22 mouse cellular contexts compared by ENCODE assay signal in the genomic region with DNA sequence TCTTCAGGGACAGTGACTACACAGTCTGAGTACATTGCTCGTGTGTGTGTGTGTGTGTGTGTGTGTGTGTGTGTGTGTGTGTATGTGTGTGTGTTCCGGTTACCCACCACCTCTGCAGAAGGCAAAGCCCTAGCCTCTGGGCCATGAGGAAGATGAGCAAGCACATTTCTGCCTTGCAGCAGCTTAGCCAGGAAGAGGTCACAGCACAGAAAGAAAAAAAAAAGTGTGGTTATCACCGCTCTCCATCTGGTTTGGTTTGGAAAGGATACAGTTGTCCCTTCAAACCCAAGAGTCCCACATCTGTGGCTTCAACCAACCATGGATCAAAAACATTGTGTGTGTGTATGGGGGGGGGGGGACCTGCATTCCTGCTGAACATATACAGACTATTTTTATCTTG.
A peak's percentile ranks its signal among the peaks of the same experiment; 100 is the strongest.
DNase-seq lines count a peak whose midpoint lies in the region; ATAC-seq and TF ChIP-seq lines count a peak whose summit lies in the region.
"Had no signal": no experiment of that assay in that cellular context is flagged by ENCODE, and none has a peak within 500 bp of the region (broad histone marks: within the 10 kb centered on the region; RNA-seq: fewer than 3 reads in every experiment).

No protein-coding gene starts in this region.

- WGBS in liver, embryonic 13.5 days (ENCODE audit: insufficient replicate concordance) = 23% methylated on average over 3 of the region's 3 CpGs
- WGBS in liver, postnatal 0 days (ENCODE audit: insufficient replicate concordance) = 30% methylated on average over 3 of the region's 3 CpGs
- 85% methylated on average over 3 of the region's 3 CpGs for WGBS in kidney, adult 2 months

- H3K36me3 ChIP-seq in liver, embryonic 13.5 days = no peaks in the 10 kb centered on the region
- H3K36me3 ChIP-seq in liver, postnatal 0 days (replicated peaks; ENCODE audit: insufficient read depth, low read length) = no peaks in the 10 kb centered on the region
- no peaks in the 10 kb centered on the region for H3K36me3 ChIP-seq in G1E (replicated peaks)
- H3K36me3 ChIP-seq in kidney, adult 2 months (ENCODE audit: control insufficient read depth, insufficient read depth, low read length) = no peaks in the 10 kb centered on the region
- H3K36me3 ChIP-seq: embryonic facial prominence, embryonic 10.5 days; forebrain, embryonic 10.5 days; heart, embryonic 13.5 days; hindbrain, embryonic 12.5 days had no signal

- no peak for DNase-seq in liver, embryonic 13.5 days
- DNase-seq in liver, postnatal 0 days = no peak
- DNase-seq in G1E (ENCODE audit: low spot score) = no peak
- DNase-seq in kidney, adult 2 months = no peak
- DNase-seq in urinary bladder, adult 2 months (ENCODE audit: low spot score) = no peak
- DNase-seq: adrenal gland, postnatal 14 days; cerebellum, adult 18-20 months; cerebellum, adult 9-11 months; cerebellum, postnatal 36 days; gastrocnemius, postnatal 14 days; heart, postnatal 36 days had no signal

- TF ChIP-seq POLR2A in kidney, adult 2 months (IDR thresholded peaks at IDR 0.05; ENCODE audit: low read depth, low read length) = no peak

- no peak for TF ChIP-seq EP300 in liver, postnatal 0 days (IDR thresholded peaks at IDR 0.05; ENCODE audit: low read depth)

- no peak for TF ChIP-seq CTCF in liver, postnatal 0 days (IDR thresholded peaks at IDR 0.05; ENCODE audit: low read depth)
- TF ChIP-seq CTCF in G1E (IDR thresholded peaks at IDR 0.05; ENCODE audit: low read depth, low read length) = no peak
- no peak for TF ChIP-seq CTCF in kidney, adult 2 months (conservative IDR thresholded peaks at IDR 0.05; ENCODE audit: insufficient read depth, insufficient read length, low read depth, low read length)

- no peak overlapping the region for H3K4me3 ChIP-seq in liver, embryonic 13.5 days (replicated peaks)
- no peak overlapping the region for H3K4me3 ChIP-seq in liver, postnatal 0 days (ENCODE audit: low read depth, low read length)
- H3K4me3 ChIP-seq in G1E (ENCODE audit: low read depth, low read length) = no peak overlapping the region
- no peak overlapping the region for H3K4me3 ChIP-seq in kidney, adult 2 months (ENCODE audit: insufficient read depth, low read depth, low read length)
- H3K4me3 ChIP-seq: embryonic facial prominence, embryonic 10.5 days; forebrain, embryonic 10.5 days; heart, embryonic 13.5 days; hindbrain, embryonic 12.5 days had no signal

- no peak overlapping the region for H3K27ac ChIP-seq in liver, embryonic 13.5 days
- H3K27ac ChIP-seq in liver, postnatal 0 days (ENCODE audit: low read depth) = no peak overlapping the region
- H3K27ac ChIP-seq in kidney, adult 2 months (ENCODE audit: insufficient read depth, low read depth, low read length) = no peak overlapping the region
- H3K27ac ChIP-seq: embryonic facial prominence, embryonic 10.5 days; forebrain, embryonic 10.5 days; hindbrain, embryonic 12.5 days had no signal

- H3K9me3 ChIP-seq in liver, embryonic 13.5 days (replicated peaks) = no peaks in the 10 kb centered on the region
- no peaks in the 10 kb centered on the region for H3K9me3 ChIP-seq in liver, postnatal 0 days (ENCODE audit: low read length)
- H3K9me3 ChIP-seq in G1E (replicated peaks) = no peaks in the 10 kb centered on the region
- H3K9me3 ChIP-seq: embryonic facial prominence, embryonic 10.5 days; forebrain, embryonic 10.5 days; heart, embryonic 13.5 days; hindbrain, embryonic 12.5 days had no signal

- H3K4me2 ChIP-seq in liver, embryonic 13.5 days = no peak overlapping the region
- no peak overlapping the region for H3K4me2 ChIP-seq in liver, postnatal 0 days (ENCODE audit: low read depth, low read length)
- H3K4me2 ChIP-seq: heart, embryonic 13.5 days; hindbrain, embryonic 12.5 days had no signal

- 0 out of 2 replicates have a peak, but pooled peaks have one; percentile 12 for ATAC-seq in liver, embryonic 13.5 days (ENCODE audit: low read depth)
- ATAC-seq in liver, postnatal 0 days = no peak
- ATAC-seq in G1E (ENCODE audit: extremely low read depth, insufficient number of reproducible peaks, low FRiP score, poor library complexity, severe bottlenecking) = peak; percentile 60
- peak; percentile 83 for ATAC-seq in common myeloid progenitor, adult 5-6 weeks (replicated peaks; ENCODE audit: low read depth, poor library complexity, severe bottlenecking)
- peak; percentile 81 for ATAC-seq in megakaryocyte progenitor cell, adult 5-6 weeks (replicated peaks; ENCODE audit: poor library complexity)
- ATAC-seq: activated CD4-positive, CD25-positive, alpha-beta regulatory T cell, adult 4 months; forebrain, embryonic 14.5 days; hindbrain, embryonic 16.5 days; inflammation-experienced regulatory T-cells, adult 6 months; Patski had no signal

- peaks cover 22% of the 10 kb centered on the region for H3K4me1 ChIP-seq in liver, embryonic 13.5 days (replicated peaks)
- H3K4me1 ChIP-seq in liver, postnatal 0 days (ENCODE audit: insufficient read depth) = peaks cover 14% of the 10 kb centered on the region
- peaks cover 10% of the 10 kb centered on the region for H3K4me1 ChIP-seq in G1E (ENCODE audit: insufficient read depth, low read depth, low read length)
- H3K4me1 ChIP-seq in kidney, adult 2 months (ENCODE audit: control insufficient read depth, insufficient read depth, low read length) = no peaks in the 10 kb centered on the region

- no peak overlapping the region for H3K9ac ChIP-seq in liver, embryonic 13.5 days
- H3K9ac ChIP-seq in liver, postnatal 0 days (replicated peaks) = no peak overlapping the region
- H3K9ac ChIP-seq: hindbrain, embryonic 12.5 days had no signal

- no peaks in the 10 kb centered on the region; the same call in 1 of the 2 replicates for H3K27me3 ChIP-seq in liver, embryonic 13.5 days
- no peaks in the 10 kb centered on the region for H3K27me3 ChIP-seq in liver, postnatal 0 days (ENCODE audit: insufficient read depth, low read length)
- H3K27me3 ChIP-seq in G1E (ENCODE audit: insufficient read depth, low read length) = peaks cover 29% of the 10 kb centered on the region
- no peaks in the 10 kb centered on the region for H3K27me3 ChIP-seq in kidney, adult 2 months (replicated peaks; ENCODE audit: control insufficient read depth, insufficient read depth, low read length)
- H3K27me3 ChIP-seq: heart, embryonic 13.5 days; hindbrain, embryonic 12.5 days; Patski had no signal
